Mouse (Mus musculus): ENCODE data around the gene Lrrc14b. TPM values are rescaled to one million over a fixed set of nuclear protein-coding genes. Genes with fewer than 3 reads are reported as not detected.

The Lrrc14b gene
- polyA plus RNA-seq, 1 experiment: 5.0 TPM

DNA sequence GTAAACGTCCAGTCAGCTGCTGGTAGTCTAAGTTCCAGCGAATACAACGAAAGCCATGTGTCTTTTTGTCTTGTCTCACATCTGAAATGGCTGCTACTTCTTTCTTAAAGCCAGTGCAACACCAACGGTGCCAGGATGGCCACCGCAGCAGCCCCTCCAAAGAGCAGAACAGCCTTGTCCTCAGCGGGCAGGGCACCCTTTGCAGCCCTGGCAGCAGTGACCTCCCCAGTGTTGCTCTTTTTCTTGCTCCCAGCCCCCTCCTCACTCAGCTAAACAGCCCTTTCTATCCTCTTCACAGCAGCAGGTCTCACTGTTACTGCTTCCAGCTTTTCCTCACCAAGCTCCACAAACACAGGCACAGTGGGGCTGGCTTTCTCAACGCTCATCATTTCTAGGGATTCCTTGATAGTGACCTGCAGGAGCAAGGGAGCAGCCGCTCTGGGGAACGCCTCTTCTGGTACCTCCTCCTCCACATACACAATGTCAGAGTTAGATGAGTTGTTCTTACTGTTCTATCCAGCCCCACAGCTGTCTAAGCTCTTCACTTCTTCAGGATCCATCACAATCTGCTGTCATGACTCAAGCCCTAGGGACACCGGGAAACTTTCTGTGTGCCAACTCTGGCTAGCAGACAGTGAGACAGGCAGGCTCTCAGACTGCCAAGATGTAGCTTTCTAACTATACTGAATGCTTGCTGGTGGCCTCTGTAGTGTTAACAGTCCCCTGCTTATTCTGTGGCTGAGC, 17.9 kb upstream of the Lrrc14b start:
- TF ChIP-seq POLR2A (IDR thresholded peaks at IDR 0.05; ENCODE audit: control insufficient read depth, extremely low read depth, insufficient read depth, low read length, poor library complexity) (no peak), CTCF (IDR thresholded peaks at IDR 0.05; ENCODE audit: borderline replicate concordance, control insufficient read depth, extremely low read depth, insufficient read depth, low read length, poor library complexity) (no peak)
- no peaks in the 10 kb centered on the region for H3K4me1 ChIP-seq (replicated peaks; ENCODE audit: control insufficient read depth, insufficient read depth, low read length)
- no peak overlapping the region for H3K27ac ChIP-seq (ENCODE audit: control insufficient read depth, insufficient read depth, low read length)
- H3K4me3 ChIP-seq (ENCODE audit: control insufficient read depth, insufficient read depth, low read length): no peak overlapping the region
- WGBS: 91% methylated on average over 10 of the region's 10 CpGs
- H3K36me3 ChIP-seq (ENCODE audit: control insufficient read depth, insufficient read depth, low read length): no peaks in the 10 kb centered on the region
- no peaks in the 10 kb centered on the region for H3K27me3 ChIP-seq (ENCODE audit: control insufficient read depth, insufficient read depth, low read length)
- DNase-seq: no peak

DNA sequence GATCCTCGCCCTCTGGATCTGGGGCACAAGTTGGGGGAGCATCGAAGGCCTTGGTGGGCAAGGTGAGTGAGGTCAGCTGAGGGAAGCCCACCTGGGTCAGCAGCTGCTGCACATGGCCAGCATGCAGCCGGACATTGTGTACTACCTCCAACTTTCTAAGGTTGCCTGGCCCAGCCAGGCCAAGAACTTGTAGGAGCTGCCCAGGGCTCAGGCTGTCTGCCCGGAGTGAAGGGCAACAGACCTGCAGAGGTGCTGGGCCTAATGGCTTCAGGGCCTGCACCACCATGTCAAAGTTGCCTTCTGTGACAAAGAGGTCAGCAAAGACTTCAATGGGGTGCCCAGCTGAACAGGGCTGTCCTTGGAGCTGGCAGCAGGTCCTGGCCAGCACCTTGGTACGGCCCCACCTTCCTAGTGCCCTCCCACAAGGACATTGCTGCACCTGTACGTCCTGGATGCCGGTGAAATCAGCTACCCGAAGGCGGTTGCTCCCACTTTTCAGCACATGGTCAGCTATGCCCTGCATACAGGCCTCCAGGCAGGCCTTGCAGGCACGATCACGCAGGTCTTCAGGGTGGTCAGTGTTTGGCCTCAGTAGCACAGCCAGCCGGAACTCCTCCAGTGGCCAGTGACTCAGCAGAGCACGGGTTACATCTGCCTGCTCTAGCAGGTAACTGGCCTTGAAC, 488 bp downstream of the Lrrc14b start:
- TF ChIP-seq CTCF (IDR thresholded peaks at IDR 0.05; ENCODE audit: borderline replicate concordance, control insufficient read depth, extremely low read depth, insufficient read depth, low read length, poor library complexity): no peak
- TF ChIP-seq POLR2A (IDR thresholded peaks at IDR 0.05; ENCODE audit: control insufficient read depth, extremely low read depth, insufficient read depth, low read length, poor library complexity): no peak
- DNase-seq: no peak
- WGBS: 93% methylated on average over 13 of the region's 13 CpGs
- no peak overlapping the region for H3K4me3 ChIP-seq (ENCODE audit: control insufficient read depth, insufficient read depth, low read length)
- no peak overlapping the region for H3K27ac ChIP-seq (ENCODE audit: control insufficient read depth, insufficient read depth, low read length)
- H3K4me1 ChIP-seq (replicated peaks; ENCODE audit: control insufficient read depth, insufficient read depth, low read length): no peaks in the 10 kb centered on the region
- H3K36me3 ChIP-seq (ENCODE audit: control insufficient read depth, insufficient read depth, low read length): peaks cover 2% of the 10 kb centered on the region; the same call in 1 of the 2 replicates
- H3K27me3 ChIP-seq (ENCODE audit: control insufficient read depth, insufficient read depth, low read length): no peaks in the 10 kb centered on the region

DNA sequence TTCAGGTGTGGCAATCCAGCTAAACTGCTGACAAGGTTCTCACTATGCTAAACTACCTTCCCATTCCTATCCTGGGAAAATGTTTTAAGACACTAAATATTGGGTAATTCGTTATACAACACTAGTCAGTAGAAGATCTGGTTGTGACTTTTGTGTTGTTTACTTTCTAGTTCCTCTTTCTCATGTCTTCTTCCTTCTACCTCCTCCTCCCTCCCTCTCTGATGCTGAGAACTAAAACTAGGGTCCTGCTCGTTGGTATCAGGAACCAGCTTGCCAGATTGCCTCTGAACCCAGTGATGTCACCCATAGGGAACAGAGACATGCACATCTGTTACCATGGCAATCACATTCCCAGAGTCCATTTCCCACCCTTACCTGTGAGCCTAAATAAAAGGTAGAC, 1.6 kb downstream of the Lrrc14b start:
- Histone ChIP-seq H3K36me3 (ENCODE audit: control insufficient read depth, insufficient read depth, low read length) (peaks cover 5% of the 10 kb centered on the region), H3K4me3 (ENCODE audit: control insufficient read depth, insufficient read depth, low read length) (no peak overlapping the region)

DNA sequence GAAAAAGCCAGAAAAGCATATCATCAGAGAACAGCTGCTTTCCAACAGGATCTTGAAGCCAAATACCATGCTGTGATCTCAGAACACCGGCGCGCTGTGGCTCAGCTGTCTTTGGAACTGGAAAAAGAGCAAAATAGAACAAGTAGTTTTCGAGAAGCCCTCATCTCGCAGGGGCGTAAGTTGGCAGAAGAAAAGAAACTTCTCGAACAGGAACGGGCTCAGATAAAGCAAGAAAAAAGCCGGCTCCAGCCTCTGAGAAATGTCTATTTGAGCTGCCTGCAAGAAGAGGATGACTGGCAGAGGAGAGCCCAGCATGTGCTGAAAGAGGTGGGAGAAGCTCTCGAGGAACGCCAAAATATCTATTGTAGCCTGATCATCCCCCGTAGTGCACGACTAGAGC, 7.3 kb downstream of the Lrrc14b start:
- Histone ChIP-seq H3K4me1 (replicated peaks; ENCODE audit: control insufficient read depth, insufficient read depth, low read length) (no peaks in the 10 kb centered on the region), H3K27ac (ENCODE audit: control insufficient read depth, insufficient read depth, low read length) (no peak overlapping the region), H3K36me3 (ENCODE audit: control insufficient read depth, insufficient read depth, low read length) (peaks cover 19% of the 10 kb centered on the region), H3K27me3 (ENCODE audit: control insufficient read depth, insufficient read depth, low read length) (no peaks in the 10 kb centered on the region), H3K4me3 (ENCODE audit: control insufficient read depth, insufficient read depth, low read length) (no peak overlapping the region)
- TF ChIP-seq POLR2A (IDR thresholded peaks at IDR 0.05; ENCODE audit: control insufficient read depth, extremely low read depth, insufficient read depth, low read length, poor library complexity): no peak
- TF ChIP-seq CTCF (IDR thresholded peaks at IDR 0.05; ENCODE audit: borderline replicate concordance, control insufficient read depth, extremely low read depth, insufficient read depth, low read length, poor library complexity): no peak
- no peak for DNase-seq
- 97% methylated on average over 13 of the region's 13 CpGs for WGBS

More for the DNA sequence above, 1.6 kb downstream of the Lrrc14b start:
- Histone ChIP-seq H3K27ac (ENCODE audit: control insufficient read depth, insufficient read depth, low read length) (no peak overlapping the region), H3K27me3 (ENCODE audit: control insufficient read depth, insufficient read depth, low read length) (no peaks in the 10 kb centered on the region), H3K4me1 (replicated peaks; ENCODE audit: control insufficient read depth, insufficient read depth, low read length) (no peaks in the 10 kb centered on the region)
- DNase-seq: no peak
- 40% methylated on average over 2 of the region's 2 CpGs for WGBS
- TF ChIP-seq CTCF (IDR thresholded peaks at IDR 0.05; ENCODE audit: borderline replicate concordance, control insufficient read depth, extremely low read depth, insufficient read depth, low read length, poor library complexity) (no peak), POLR2A (IDR thresholded peaks at IDR 0.05; ENCODE audit: control insufficient read depth, extremely low read depth, insufficient read depth, low read length, poor library complexity) (no peak)

DNA sequence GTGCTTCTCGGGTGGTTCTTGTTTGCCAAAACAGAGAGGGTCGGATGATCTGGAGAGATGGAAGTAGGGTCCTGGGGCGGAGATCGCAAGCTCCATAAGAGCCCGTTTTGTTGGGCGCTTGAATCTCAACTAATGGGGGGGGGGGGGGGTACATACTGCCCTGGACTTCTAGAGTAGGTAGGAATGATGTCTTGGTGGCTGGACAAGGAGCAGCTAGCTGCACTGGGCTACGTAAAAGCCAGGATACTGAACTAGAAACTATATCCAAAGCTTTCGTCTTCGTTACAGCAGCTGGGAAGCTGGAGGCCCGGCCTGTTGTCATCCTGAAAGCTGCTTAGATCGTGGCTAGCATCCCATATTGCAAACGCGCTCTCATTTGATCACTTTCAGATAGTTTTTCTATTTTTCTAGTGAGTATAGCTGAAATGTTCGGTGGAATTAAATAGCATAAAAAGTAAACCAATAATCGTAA, 13.3 kb downstream of the Lrrc14b start:
- no peak for DNase-seq
- no peaks in the 10 kb centered on the region for H3K36me3 ChIP-seq (ENCODE audit: control insufficient read depth, insufficient read depth, low read length)
- no peaks in the 10 kb centered on the region for H3K27me3 ChIP-seq (ENCODE audit: control insufficient read depth, insufficient read depth, low read length)
- 2% methylated on average over 15 of the region's 15 CpGs for WGBS
- TF ChIP-seq CTCF (IDR thresholded peaks at IDR 0.05; ENCODE audit: borderline replicate concordance, control insufficient read depth, extremely low read depth, insufficient read depth, low read length, poor library complexity) (0 out of 2 replicates have a peak, but pooled peaks have one; percentile 6), POLR2A (IDR thresholded peaks at IDR 0.05; ENCODE audit: control insufficient read depth, extremely low read depth, insufficient read depth, low read length, poor library complexity) (no peak)
- no peaks in the 10 kb centered on the region for H3K4me1 ChIP-seq (replicated peaks; ENCODE audit: control insufficient read depth, insufficient read depth, low read length)
- no peak overlapping the region for H3K27ac ChIP-seq (ENCODE audit: control insufficient read depth, insufficient read depth, low read length)
- H3K4me3 ChIP-seq (ENCODE audit: control insufficient read depth, insufficient read depth, low read length): peak overlapping the region; percentile 62

DNA sequence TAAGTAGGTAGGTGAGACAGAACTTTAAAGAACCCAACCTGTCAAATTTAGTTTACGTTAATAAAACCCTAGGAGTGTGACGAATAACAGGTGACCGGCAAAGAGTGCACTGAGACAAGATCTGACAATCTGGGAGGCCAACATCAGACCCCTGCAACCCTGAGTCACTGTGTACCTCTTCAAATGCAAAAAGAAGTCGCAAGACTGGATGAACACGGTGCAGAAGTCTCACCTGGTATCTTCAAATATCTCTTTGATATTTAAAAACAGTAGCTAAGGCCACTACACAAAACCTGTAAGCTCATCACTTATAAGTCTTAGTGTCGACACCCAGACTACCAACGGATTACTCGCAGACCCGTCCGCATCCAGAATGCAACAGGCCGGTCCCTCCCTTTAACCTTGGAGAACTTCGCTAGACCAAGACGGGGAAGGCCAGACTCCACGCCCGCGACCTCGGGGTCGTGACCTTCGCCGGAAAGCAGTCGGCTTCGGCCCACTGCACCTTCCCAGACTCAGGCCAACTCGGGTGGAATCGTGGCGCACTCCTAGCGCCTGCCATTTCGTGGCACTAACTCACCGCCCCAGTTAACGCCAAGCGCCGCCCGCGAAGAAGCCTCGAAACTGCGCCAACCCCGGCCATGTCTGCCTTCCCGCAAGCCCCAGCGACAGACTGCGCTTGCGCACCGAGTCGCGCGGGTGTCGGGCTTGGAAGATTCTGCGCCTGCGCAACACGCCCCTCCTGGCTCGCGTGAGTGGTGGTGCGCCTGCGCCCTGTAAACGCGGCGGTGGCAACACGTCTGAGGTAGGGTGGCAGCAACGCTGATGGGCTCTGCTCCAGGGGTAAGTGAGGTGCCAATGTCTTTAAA, 14.0 kb downstream of the Lrrc14b start, which contains the start of the genes Sdha and Ccdc127:
Sdha (minus strand) TSS at position 715 of the 869 bp plus-strand sequence.
Ccdc127 (plus strand) TSS at position 744 of the 869 bp plus-strand sequence.
- Histone ChIP-seq H3K36me3 (ENCODE audit: control insufficient read depth, insufficient read depth, low read length) (no peaks in the 10 kb centered on the region), H3K27me3 (ENCODE audit: control insufficient read depth, insufficient read depth, low read length) (no peaks in the 10 kb centered on the region), H3K27ac (ENCODE audit: control insufficient read depth, insufficient read depth, low read length) (no peak within 1 kb of the TSS), H3K4me3 (ENCODE audit: control insufficient read depth, insufficient read depth, low read length) (peak within 1 kb of the TSS; percentile 62), H3K4me1 (replicated peaks; ENCODE audit: control insufficient read depth, insufficient read depth, low read length) (no peaks in the 10 kb centered on the region)
- peak; percentile 92 for TF ChIP-seq POLR2A (IDR thresholded peaks at IDR 0.05; ENCODE audit: control insufficient read depth, extremely low read depth, insufficient read depth, low read length, poor library complexity)
- 0 out of 2 replicates have a peak, but pooled peaks have one; percentile 64 for TF ChIP-seq CTCF (IDR thresholded peaks at IDR 0.05; ENCODE audit: borderline replicate concordance, control insufficient read depth, extremely low read depth, insufficient read depth, low read length, poor library complexity)
- peak; percentile 96 for DNase-seq
- 2% methylated on average over 57 of the region's 57 CpGs for WGBS

Data from thymus, adult 2 months (tissue).